Mouse (Mus musculus) lung, embryonic 16.5 days (tissue): ENCODE measurements at regions not wholly inside any gene's neighbourhood (a gene's known extent, or its start where the extent isn't known, plus 50 kb on each side); places are given as distances from the start of the nearest gene placed in this dataset.

Source experiments
- ATAC-seq: fragments of 200-750 bp; cut with Nextera tagmentation; 2 replicates; pipeline ENCODE4 v1.8.0; 2017; ENCODE audit warnings: low read depth, mild to moderate bottlenecking, moderate library complexity
- H3K27ac ChIP-seq: fragments of 300-500 bp; sonication (generic); 2 replicates; pipeline ENCODE4 v1.5.1; 2014; ENCODE audit warnings: mild to moderate bottlenecking, control low read depth, low read length
- H3K27me3 ChIP-seq: fragments of 300-500 bp; sonication (generic); 2 replicates; pipeline ENCODE4 v1.6.1; 2014; ENCODE audit warnings: low read depth, low read length, mixed read lengths; ENCODE audit not compliant: control insufficient read depth, insufficient read depth
- H3K36me3 ChIP-seq: fragments of 300-500 bp; sonication (generic); 2 replicates; pipeline ENCODE4 v1.6.1; 2014; ENCODE audit warnings: low read length; ENCODE audit not compliant: control insufficient read depth, insufficient read depth
- H3K4me1 ChIP-seq: fragments of 300-500 bp; sonication (generic); replicated peaks from 2 replicates; pipeline ENCODE4 v1.6.1; 2014; ENCODE audit warnings: low read length, mixed read lengths; ENCODE audit not compliant: control insufficient read depth, insufficient read depth
- H3K4me2 ChIP-seq: fragments of 300-500 bp; sonication (generic); 2 replicates; pipeline ENCODE4 v1.6.1; 2014; ENCODE audit warnings: low read depth, low read length, control low read depth
- H3K4me3 ChIP-seq: fragments of 300-500 bp; sonication (generic); 2 replicates; pipeline ENCODE4 v1.5.1; 2014; ENCODE audit warnings: mild to moderate bottlenecking, low read length, control low read depth
- H3K9ac ChIP-seq: fragments of 300-500 bp; sonication (generic); 2 replicates; pipeline ENCODE4 v1.6.1; 2014; ENCODE audit warnings: low read length, control low read depth
- H3K9me3 ChIP-seq: fragments of 300-500 bp; sonication (generic); 2 replicates; pipeline ENCODE4 v1.6.1; 2016; ENCODE audit warnings: low read length; ENCODE audit not compliant: control insufficient read depth
- WGBS: fragments of 180-500 bp; shearing (Covaris S2); extraction: QIAGEN DNeasy Blood & Tissue Kit; methylation state at CpG from one replicate; pipeline ENCODE4 v1.1.7; 2014; 5-methylcytosine and 5-hydroxymethylcytosine counted together

- no peak overlapping the region for H3K4me3 ChIP-seq
- H3K4me2 ChIP-seq, result no peak overlapping the region
- no peaks in the 10 kb centered on the region for H3K27me3 ChIP-seq
- H3K36me3 ChIP-seq, result no peaks in the 10 kb centered on the region
- H3K9ac ChIP-seq, result no peak overlapping the region
- no peak for ATAC-seq
- H3K9me3 ChIP-seq, result no peaks in the 10 kb centered on the region
- 64% methylated on average over 13 of the region's 13 CpGs for WGBS
- H3K27ac ChIP-seq, result no peak overlapping the region
- H3K4me1 ChIP-seq, result no peaks in the 10 kb centered on the region
Observed at GRCm38 (mm10) chr12:45670874-45671553, 596.5 kb upstream of the Stxbp6 start.

GRCm38 (mm10) chr12:45670246-45670873, 595.9 kb upstream of the Stxbp6 start:
- 77% methylated on average over 6 of the region's 6 CpGs for WGBS
- no peaks in the 10 kb centered on the region for H3K4me1 ChIP-seq

GRCm38 (mm10) chr12:45659612-45660011, 585.1 kb upstream of the Stxbp6 start:
- Histone ChIP-seq H3K4me1 (no peaks in the 10 kb centered on the region), H3K9ac (no peak overlapping the region), H3K4me2 (no peak overlapping the region), H3K36me3 (no peaks in the 10 kb centered on the region), H3K27me3 (no peaks in the 10 kb centered on the region), H3K9me3 (no peaks in the 10 kb centered on the region), H3K4me3 (no peak overlapping the region), H3K27ac (no peak overlapping the region)
- ATAC-seq, result no peak

More at GRCm38 (mm10) chr12:45670246-45670873, 595.9 kb upstream of the Stxbp6 start:
- no peaks in the 10 kb centered on the region for H3K36me3 ChIP-seq
- ATAC-seq, result no peak
- no peaks in the 10 kb centered on the region for H3K9me3 ChIP-seq
- no peak overlapping the region for H3K4me3 ChIP-seq
- H3K27me3 ChIP-seq, result no peaks in the 10 kb centered on the region
- H3K4me2 ChIP-seq, result no peak overlapping the region
- no peak overlapping the region for H3K27ac ChIP-seq
- H3K9ac ChIP-seq, result no peak overlapping the region

GRCm38 (mm10) chr12:45656574-45656973, 582.1 kb upstream of the Stxbp6 start:
- no peak for ATAC-seq
- no peaks in the 10 kb centered on the region for H3K36me3 ChIP-seq
- H3K4me2 ChIP-seq, result no peak overlapping the region
- WGBS, result 66% methylated on average over 2 of the region's 2 CpGs
- H3K27me3 ChIP-seq, result no peaks in the 10 kb centered on the region
- H3K4me1 ChIP-seq, result no peaks in the 10 kb centered on the region
- no peak overlapping the region for H3K4me3 ChIP-seq
- no peaks in the 10 kb centered on the region for H3K9me3 ChIP-seq
- H3K27ac ChIP-seq, result no peak overlapping the region
- H3K9ac ChIP-seq, result no peak overlapping the region

GRCm38 (mm10) chr12:45648654-45649053, 574.1 kb upstream of the Stxbp6 start:
- Histone ChIP-seq H3K27ac (no peak overlapping the region), H3K9ac (no peak overlapping the region), H3K36me3 (no peaks in the 10 kb centered on the region), H3K4me2 (no peak overlapping the region), H3K4me3 (no peak overlapping the region), H3K9me3 (no peaks in the 10 kb centered on the region), H3K27me3 (no peaks in the 10 kb centered on the region), H3K4me1 (no peaks in the 10 kb centered on the region)
- 83% methylated on average over 4 of the region's 4 CpGs for WGBS
- ATAC-seq, result no peak

GRCm38 (mm10) chr12:45644180-45644579, 569.7 kb upstream of the Stxbp6 start:
- no peaks in the 10 kb centered on the region for H3K9me3 ChIP-seq
- no peak overlapping the region for H3K27ac ChIP-seq
- ATAC-seq, result no peak
- no peaks in the 10 kb centered on the region for H3K27me3 ChIP-seq
- WGBS, result 72% methylated on average over 2 of the region's 2 CpGs
- H3K4me2 ChIP-seq, result no peak overlapping the region
- no peak overlapping the region for H3K9ac ChIP-seq
- H3K4me1 ChIP-seq, result no peaks in the 10 kb centered on the region
- no peak overlapping the region for H3K4me3 ChIP-seq
- H3K36me3 ChIP-seq, result no peaks in the 10 kb centered on the region

GRCm38 (mm10) chr12:45622830-45623229, 548.3 kb upstream of the Stxbp6 start:
- H3K4me2 ChIP-seq, result no peak overlapping the region
- no peaks in the 10 kb centered on the region for H3K36me3 ChIP-seq
- no peak overlapping the region for H3K9ac ChIP-seq
- H3K27ac ChIP-seq, result no peak overlapping the region
- no peak for ATAC-seq
- no peaks in the 10 kb centered on the region for H3K4me1 ChIP-seq
- no peak overlapping the region for H3K4me3 ChIP-seq
- 82% methylated on average over 1 of the region's 1 CpGs for WGBS
- no peaks in the 10 kb centered on the region for H3K27me3 ChIP-seq
- H3K9me3 ChIP-seq, result no peaks in the 10 kb centered on the region

- H3K27ac ChIP-seq, result no peak overlapping the region
- H3K4me2 ChIP-seq, result no peak overlapping the region
- no peaks in the 10 kb centered on the region for H3K4me1 ChIP-seq
- H3K36me3 ChIP-seq, result no peaks in the 10 kb centered on the region
- H3K27me3 ChIP-seq, result no peaks in the 10 kb centered on the region
- no peak overlapping the region for H3K9ac ChIP-seq
- no peak for ATAC-seq
- H3K9me3 ChIP-seq, result no peaks in the 10 kb centered on the region
- no peak overlapping the region for H3K4me3 ChIP-seq
Observed at GRCm38 (mm10) chr12:45620056-45620455, 545.5 kb upstream of the Stxbp6 start.

- Histone ChIP-seq H3K9ac (no peak overlapping the region), H3K36me3 (no peaks in the 10 kb centered on the region), H3K4me2 (no peak overlapping the region), H3K9me3 (no peaks in the 10 kb centered on the region), H3K27me3 (no peaks in the 10 kb centered on the region), H3K4me1 (no peaks in the 10 kb centered on the region), H3K27ac (no peak overlapping the region), H3K4me3 (no peak overlapping the region)
- ATAC-seq, result no peak
- 42% methylated on average over 1 of the region's 1 CpGs for whole genome bisulfite sequencing
Observed at GRCm38 (mm10) chr12:45614509-45615150, 540.1 kb upstream of the Stxbp6 start.
